Mouse (Mus musculus): ENCODE measurements around the gene Ska2. TPM values are rescaled to one million over a fixed set of nuclear protein-coding genes. Genes with fewer than 3 reads are reported as not detected.

Ska2 gene
- polyA plus RNA-seq, 1 experiment from 2014 or later, result 66.7 TPM

MicroRNA genes within 50 kb of the gene (microRNA counts, 519-probe panel; counts per million panel counts)
- microRNA mmu-miR-301a, result 3,395 counts per million, percentile 89 among the panel's probes with 10 or more counts

Small RNA genes lying within 50 kb of the gene (microRNA-seq; reads per million reads assigned to microRNA genes)
- gene Mir301, result 1,013 reads per million, percentile 75 among the genes with 10 or more reads in this experiment

Other genes with a start within 250 kb of the Ska2 start
- 9.0 and 9.4 TPM in 2 replicates for gene Ypel2, start 115.5 kb upstream of the Ska2 start, polyA plus RNA-seq (2015; fragmentation: Nextera tagmentation; extraction: Ambion mirVana)
- gene Gdpd1, start 35.2 kb upstream of the Ska2 start, polyA plus RNA-seq (2015; fragmentation: Nextera tagmentation; extraction: Ambion mirVana), result 23.7 and 24.9 TPM in 2 replicates
- 18.4 and 19.1 TPM in 2 replicates for gene Smg8, start 22.5 kb upstream of the Ska2 start, polyA plus RNA-seq (2015; fragmentation: Nextera tagmentation; extraction: Ambion mirVana)
- gene Prr11, start 526 bp upstream of the Ska2 start, polyA plus RNA-seq (2015; fragmentation: Nextera tagmentation; extraction: Ambion mirVana), result 11.8 and 12.6 TPM in 2 replicates
- gene Trim37, start 17.8 kb downstream of the Ska2 start, polyA plus RNA-seq (2015; fragmentation: Nextera tagmentation; extraction: Ambion mirVana), result 28.0 and 30.6 TPM in 2 replicates
- 1.1 and 1.7 TPM in 2 replicates for gene Ppm1e, start 249.8 kb downstream of the Ska2 start, polyA plus RNA-seq (2015; fragmentation: Nextera tagmentation; extraction: Ambion mirVana)